Mouse (Mus musculus) heart, embryonic 14.5 days (tissue): ENCODE measurements around the gene 1110025L11Rik. TPM values are rescaled to one million over a fixed set of nuclear protein-coding genes. Genes with fewer than 3 reads are reported as not detected.
"Not testable (repeated sequence)": the region's sequence is repeated elsewhere in the genome, so short reads cannot be mapped to it uniquely, and the experiment has no call there.

Experiments
- ATAC-seq: fragments of 200-750 bp; cut with Nextera tagmentation; 2 replicates; pipeline ENCODE4 v1.8.0; 2017; ENCODE audit warnings: low read depth, moderate TSS enrichment; ENCODE audit not compliant: insufficient number of reproducible peaks, insufficient read depth, low FRiP score
- H3K27ac ChIP-seq, 2 experiments: fragments of 200-500 bp in 1 of 2; fragments of 300-500 bp in 1 of 2; sonication (generic) in 1 of 2; replicated peaks in 1 of 2; 2 replicates each; pipeline ENCODE4 v1.5.1; 2012 to 2014; ENCODE audit warnings: low read depth in 2 of 2, low read length in 2 of 2, control low read depth in 1 of 2, mild to moderate bottlenecking in 1 of 2, mixed read lengths in 1 of 2; ENCODE audit not compliant: control insufficient read depth in 1 of 2, insufficient read depth in 1 of 2
- H3K27me3 ChIP-seq: fragments of 300-500 bp; sonication (generic); 2 replicates; pipeline ENCODE4 v1.6.1; 2014; ENCODE audit warnings: mild to moderate bottlenecking, low read length, control low read depth; ENCODE audit not compliant: control insufficient read depth, insufficient read depth
- H3K36me3 ChIP-seq: fragments of 300-500 bp; sonication (generic); 2 replicates; pipeline ENCODE4 v1.6.1; 2014; ENCODE audit warnings: mild to moderate bottlenecking, control low read depth, low read length, mixed read lengths; ENCODE audit not compliant: control insufficient read depth, insufficient read depth
- H3K4me1 ChIP-seq, 2 experiments: fragments of 200-500 bp in 1 of 2; fragments of 300-500 bp in 1 of 2; sonication (generic) in 1 of 2; 2 replicates each; pipeline ENCODE4 v1.6.1; 2012 to 2014; ENCODE audit warnings: low read length in 2 of 2, control low read depth in 1 of 2, mixed read lengths in 1 of 2; ENCODE audit not compliant: control insufficient read depth in 2 of 2, insufficient read depth in 2 of 2
- H3K4me2 ChIP-seq: fragments of 300-500 bp; sonication (generic); 2 replicates; pipeline ENCODE4 v1.6.1; 2014; ENCODE audit warnings: mild to moderate bottlenecking, low read length
- H3K4me3 ChIP-seq, 2 experiments: fragments of 200-500 bp in 1 of 2; fragments of 300-500 bp in 1 of 2; sonication (generic) in 1 of 2; 2 replicates each; pipeline ENCODE4 v1.5.1; 2012 to 2014; ENCODE audit warnings: low read length in 2 of 2, mild to moderate bottlenecking in 2 of 2, control low read depth in 1 of 2, low read depth in 1 of 2, moderate library complexity in 1 of 2; ENCODE audit not compliant: control insufficient read depth in 1 of 2, insufficient read depth in 1 of 2
- H3K9ac ChIP-seq: fragments of 300-500 bp; sonication (generic); 2 replicates; pipeline ENCODE4 v1.6.1; 2014; ENCODE audit warnings: mild to moderate bottlenecking, low read length
- H3K9me3 ChIP-seq: fragments of 300-500 bp; sonication (generic); 2 replicates; pipeline ENCODE4 v1.6.1; 2016; ENCODE audit warnings: low read length, control low read depth; ENCODE audit not compliant: control insufficient read depth
- WGBS: fragments of 180-500 bp; shearing (Covaris S2); extraction: QIAGEN DNeasy Blood & Tissue Kit; methylation state at CpG from one replicate; pipeline ENCODE4 v1.1.7; 2014; 5-methylcytosine and 5-hydroxymethylcytosine counted together
- polyA plus RNA-seq: library from polyadenylated mRNA; unstranded; fragments of >200 nt; fragmentation: Nextera tagmentation; extraction: Ambion mirVana; gene quantifications from 2 replicates; pipeline ENCODE4 v1.2.1, GENCODE M21; 2014

The 1110025L11Rik gene
- not detected in 2 replicates for polyA plus RNA-seq

- H3K4me3 ChIP-seq, ATAC-seq, H3K27ac ChIP-seq, H3K4me1 ChIP-seq, H3K9me3 ChIP-seq, H3K4me2 ChIP-seq, H3K9ac ChIP-seq, H3K36me3 ChIP-seq, H3K27me3 ChIP-seq: not testable (repeated sequence)
- WGBS: no CpG with 5 or more reads among the region's 2 CpGs
Observed at GRCm38 (mm10) chr16:89063902-89064301, at the start of gene 1110025L11Rik. Gene 1110025L11Rik (minus strand): TSS chr16:89064002.

GRCm38 (mm10) chr16:89071041-89071440 is 7.2 kb upstream of the 1110025L11Rik start:
- not testable (repeated sequence) for H3K27me3 ChIP-seq, H3K4me3 ChIP-seq, H3K9me3 ChIP-seq, H3K27ac ChIP-seq, H3K9ac ChIP-seq, ATAC-seq, H3K4me1 ChIP-seq, H3K4me2 ChIP-seq, H3K36me3 ChIP-seq
- WGBS: 55% methylated on average over 2 of the region's 2 CpGs

DNA sequence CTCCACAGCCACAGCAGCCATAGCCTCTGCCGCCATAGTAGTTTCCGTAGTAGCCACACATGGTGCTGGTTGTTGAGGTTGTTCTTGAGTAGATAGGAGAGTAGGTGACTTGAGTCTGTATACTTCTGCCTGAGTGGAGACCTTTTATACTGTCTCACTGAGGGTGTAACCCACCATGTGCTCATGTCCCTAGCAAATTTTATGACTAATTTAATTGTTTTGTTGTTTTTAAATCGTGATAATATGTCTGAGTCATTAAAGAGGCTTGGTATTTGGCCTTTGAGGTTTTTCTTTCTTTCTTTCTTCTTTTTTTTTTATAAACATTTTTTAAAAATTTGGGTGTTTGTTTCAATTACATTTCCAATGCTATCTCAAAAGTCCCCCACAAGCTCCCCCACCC is 16.0 kb downstream of the 1110025L11Rik start, which contains the start of gene Krtap6-5:
Krtap6-5 (minus strand) TSS at position 101 of the 400 bp plus-strand sequence.
- WGBS: 77% methylated on average over 3 of the region's 3 CpGs
- Histone ChIP-seq H3K9ac (no peak within 1 kb of the TSS), H3K36me3 (no peaks in the 10 kb centered on the region), H3K4me3 (no peak within 1 kb of the TSS), H3K27ac (no peak within 1 kb of the TSS), H3K4me2 (no peak within 1 kb of the TSS), H3K4me1 (no peaks in the 10 kb centered on the region), H3K27me3 (no peaks in the 10 kb centered on the region), H3K9me3 (no peaks in the 10 kb centered on the region)
- no peak for ATAC-seq

- not testable (repeated sequence) for H3K4me1 ChIP-seq, H3K27me3 ChIP-seq, H3K4me3 ChIP-seq, H3K36me3 ChIP-seq, H3K9ac ChIP-seq, H3K4me2 ChIP-seq, H3K27ac ChIP-seq, H3K9me3 ChIP-seq, ATAC-seq
- WGBS: 68% methylated on average over 2 of the region's 4 CpGs
Observed at GRCm38 (mm10) chr16:89041372-89041771, 22.4 kb downstream of the 1110025L11Rik start, which contains the start of gene Gm10228. Gene Gm10228 (minus strand): TSS chr16:89041472.

DNA sequence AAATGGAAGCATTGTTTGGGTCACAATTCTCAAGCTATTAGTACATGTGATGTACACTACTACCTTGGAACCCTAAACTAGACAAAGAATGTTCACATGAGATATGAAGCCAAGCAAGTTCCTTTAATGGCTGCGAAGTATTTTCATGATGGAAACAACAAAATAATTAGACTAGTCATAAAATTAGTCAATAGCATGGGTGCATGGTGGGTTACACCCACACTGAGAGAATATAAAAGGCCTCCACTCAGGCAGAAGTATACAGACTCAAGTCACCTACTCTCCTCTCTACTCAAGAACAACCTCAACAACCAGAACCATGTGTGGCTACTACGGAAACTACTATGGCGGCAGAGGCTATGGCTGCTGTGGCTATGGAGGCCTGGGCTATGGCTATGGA is 32.4 kb downstream of the 1110025L11Rik start, which contains the start of gene Krtap6-1:
Krtap6-1 (plus strand) TSS at position 301 of the 400 bp plus-strand sequence.
- not testable (repeated sequence) for H3K4me1 ChIP-seq, H3K36me3 ChIP-seq, H3K27me3 ChIP-seq, H3K9ac ChIP-seq, H3K9me3 ChIP-seq, ATAC-seq, H3K4me2 ChIP-seq, H3K27ac ChIP-seq, H3K4me3 ChIP-seq
- WGBS: 86% methylated on average over 3 of the region's 3 CpGs

DNA sequence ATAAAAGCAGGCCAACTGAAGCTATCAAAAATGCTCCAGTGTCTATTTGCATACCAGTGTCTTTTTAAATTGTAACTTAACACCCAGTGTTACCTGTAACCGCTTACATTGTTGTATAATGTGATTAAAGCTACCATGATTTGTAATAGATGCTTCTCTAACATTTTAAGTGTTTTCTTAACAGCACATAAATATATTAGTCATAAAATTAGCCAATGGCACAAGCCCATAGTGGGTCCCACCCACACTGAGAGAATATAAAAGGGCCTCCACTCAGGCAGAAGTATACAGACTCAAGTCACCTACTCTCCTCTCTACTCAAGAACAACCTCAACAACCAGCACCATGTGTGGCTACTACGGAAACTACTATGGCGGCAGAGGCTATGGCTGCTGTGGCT is 48.8 kb downstream of the 1110025L11Rik start, which contains the start of gene Gm10229:
Gm10229 (plus strand) TSS at position 301 of the 400 bp plus-strand sequence.
- not testable (repeated sequence) for H3K4me3 ChIP-seq, H3K9ac ChIP-seq, H3K36me3 ChIP-seq, H3K4me2 ChIP-seq, H3K4me1 ChIP-seq, H3K27me3 ChIP-seq, ATAC-seq, H3K9me3 ChIP-seq, H3K27ac ChIP-seq
- WGBS: 74% methylated on average over 1 of the region's 3 CpGs

DNA sequence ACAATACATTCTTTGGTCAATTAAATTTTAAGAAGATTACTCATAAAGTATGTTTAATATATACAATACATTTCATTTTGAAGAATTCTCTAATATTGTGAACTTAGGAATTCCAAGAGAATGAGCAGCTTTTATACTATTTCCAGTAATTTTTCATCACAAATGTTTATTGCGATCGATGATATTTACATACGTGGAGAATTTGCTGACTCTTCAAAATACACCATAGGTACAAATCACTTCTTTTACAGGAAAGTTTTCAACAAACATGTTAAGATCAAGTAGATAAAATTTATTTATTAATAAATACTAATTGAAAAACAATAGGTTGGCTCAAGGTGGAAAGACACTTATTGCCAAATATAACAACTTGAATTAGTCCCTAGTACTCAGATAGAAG is 49.8 kb downstream of the 1110025L11Rik start:
- Histone ChIP-seq H3K4me2 (no peak overlapping the region), H3K27ac (no peak overlapping the region), H3K4me3 (no peak overlapping the region), H3K36me3 (no peaks in the 10 kb centered on the region), H3K4me1 (no peaks in the 10 kb centered on the region), H3K9me3 (no peaks in the 10 kb centered on the region), H3K9ac (no peak overlapping the region), H3K27me3 (no peaks in the 10 kb centered on the region)
- no peak for ATAC-seq
- WGBS: 93% methylated on average over 3 of the region's 3 CpGs
